Mouse (Mus musculus) naive thymus-derived CD4-positive, alpha-beta T cell, adult 2 months (primary cell): ENCODE data around the gene Calr3.

Experiments used
- DNase-seq: peaks from one replicate; pipeline ENCODE4 v3.0.0-alpha.2; 2011; ENCODE audit warnings: low read depth

Calr3 gene

GRCm38 (mm10) chr8:72443338-72443993 is at the start of gene Calr3, which contains the start of gene 1700030K09Rik:
Gene Calr3, minus strand, starts transcription at chr8:72443870.
Gene 1700030K09Rik, plus strand, starts transcription at chr8:72443880.
- DNase-seq: peak; percentile 97

- no peak for DNase-seq
These were observed 49.7 kb upstream of the Calr3 start for GRCm38 (mm10) chr8:72493381-72493780.

GRCm38 (mm10) chr8:72492622-72493081 is 49.0 kb upstream of the Calr3 start:
- DNase-seq: peak; percentile 99

- DNase-seq: peak; percentile 77
These were observed 48.3 kb upstream of the Calr3 start, which contains the start of gene Slc35e1 for GRCm38 (mm10) chr8:72491680-72492621. Gene Slc35e1, minus strand, starts transcription at chr8:72492614.

- DNase-seq: no peak
These were observed 47.3 kb upstream of the Calr3 start for GRCm38 (mm10) chr8:72491017-72491416.

- no peak for DNase-seq
These were observed 43.3 kb upstream of the Calr3 start for GRCm38 (mm10) chr8:72487014-72487413.

GRCm38 (mm10) chr8:72485456-72486199 is 42.0 kb upstream of the Calr3 start:
- DNase-seq: no peak

- peak; percentile 98 for DNase-seq
These were observed 31.3 kb upstream of the Calr3 start, which contains the start of gene Cherp for GRCm38 (mm10) chr8:72474826-72475546. Gene Cherp, minus strand, starts transcription at chr8:72475226.

GRCm38 (mm10) chr8:72470684-72471083 is 27.0 kb upstream of the Calr3 start:
- DNase-seq: no peak

- DNase-seq: no peak
These were observed 26.3 kb upstream of the Calr3 start for GRCm38 (mm10) chr8:72469984-72470383.

GRCm38 (mm10) chr8:72469243-72469642 is 25.6 kb upstream of the Calr3 start:
- no peak for DNase-seq

GRCm38 (mm10) chr8:72464211-72464610 is 20.5 kb upstream of the Calr3 start:
- no peak for DNase-seq

- DNase-seq: no peak
These were observed 16.3 kb upstream of the Calr3 start for GRCm38 (mm10) chr8:72459881-72460533.

GRCm38 (mm10) chr8:72458457-72458856 is 14.8 kb upstream of the Calr3 start:
- no peak for DNase-seq

GRCm38 (mm10) chr8:72457806-72458205 is 14.1 kb upstream of the Calr3 start:
- no peak for DNase-seq

- no peak for DNase-seq
These were observed 11.6 kb upstream of the Calr3 start for GRCm38 (mm10) chr8:72455317-72455716.

GRCm38 (mm10) chr8:72453904-72454303 is 10.2 kb upstream of the Calr3 start:
- DNase-seq: no peak

GRCm38 (mm10) chr8:72451516-72451915 is 7.8 kb upstream of the Calr3 start:
- DNase-seq: no peak

- no peak for DNase-seq
These were observed 1.4 kb upstream of the Calr3 start for GRCm38 (mm10) chr8:72445071-72445470.

- no peak for DNase-seq
These were observed 302 bp upstream of the Calr3 start for GRCm38 (mm10) chr8:72443994-72444350.
